Mouse (Mus musculus): ENCODE data around the gene 1700016K19Rik. TPM values are rescaled to one million over a fixed set of nuclear protein-coding genes. Genes with fewer than 3 reads are reported as not detected.
"Not testable (repeated sequence)": the region's sequence is repeated elsewhere in the genome, so short reads cannot be mapped to it uniquely, and the experiment has no call there.

Gene 1700016K19Rik
- polyA plus RNA-seq, 1 experiment from 2014 or later: 3.0 TPM

DNA sequence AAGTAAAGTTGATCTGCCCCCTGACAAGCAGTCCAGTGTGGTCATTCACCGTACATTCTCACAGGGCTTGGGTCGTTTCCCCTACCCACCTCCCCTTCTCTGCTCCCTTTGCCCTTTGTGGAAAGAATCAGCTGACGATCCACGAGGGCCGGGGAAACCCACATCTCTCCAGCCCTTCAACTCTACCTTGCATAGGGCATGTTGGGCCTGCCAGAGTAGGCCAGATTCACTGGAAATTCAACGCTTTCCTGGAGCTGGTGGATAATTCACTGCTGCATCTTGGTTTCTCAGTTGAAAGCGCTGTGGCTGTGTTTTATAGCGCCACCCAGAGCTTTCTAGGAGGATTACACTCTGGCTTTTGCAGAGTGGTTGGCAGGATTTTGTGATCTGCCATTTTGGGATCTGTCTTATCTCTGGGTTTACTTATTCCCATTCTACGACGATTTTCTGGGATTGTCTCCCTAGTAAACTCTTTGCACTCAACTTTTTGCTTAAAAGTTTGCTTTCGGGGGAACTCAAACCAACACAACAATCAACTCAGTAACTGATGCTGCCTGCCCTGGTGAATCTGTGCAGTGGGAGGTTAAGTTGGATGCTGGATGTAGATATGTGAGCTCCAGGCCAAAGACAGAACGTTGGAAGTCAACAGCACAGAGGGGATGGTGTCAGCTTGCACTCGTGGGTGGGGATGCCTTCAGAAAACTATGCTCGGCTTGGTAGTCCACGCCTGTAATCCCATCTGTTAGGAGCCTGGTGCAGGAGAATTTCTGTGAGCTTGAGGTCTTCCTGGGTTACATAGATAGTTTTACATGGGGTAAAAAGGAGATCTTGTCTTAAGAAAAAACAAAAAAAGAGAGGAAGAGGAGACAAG lies 8.5 kb upstream of the 1700016K19Rik start:
- no peak overlapping the region for H3K27ac ChIP-seq
- no peaks in the 10 kb centered on the region for H3K9me3 ChIP-seq
- no peak overlapping the region for H3K4me2 ChIP-seq
- no peak overlapping the region for H3K9ac ChIP-seq
- no peaks in the 10 kb centered on the region for H3K27me3 ChIP-seq (replicated peaks)
- no peaks in the 10 kb centered on the region for H3K4me1 ChIP-seq
- no peak for ATAC-seq (ENCODE audit: insufficient read depth, low FRiP score, low read depth)
- no peak overlapping the region for H3K4me3 ChIP-seq (replicated peaks)
- H3K36me3 ChIP-seq: no peaks in the 10 kb centered on the region
- WGBS: 73% methylated on average over 15 of the region's 15 CpGs

GRCm38 (mm10) chr11:75991911-75992310 lies 7.8 kb upstream of the 1700016K19Rik start:
- Histone ChIP-seq H3K9me3 (no peaks in the 10 kb centered on the region), H3K9ac (no peak overlapping the region), H3K27ac (no peak overlapping the region), H3K4me1 (no peaks in the 10 kb centered on the region), H3K4me2 (no peak overlapping the region), H3K4me3 (replicated peaks) (no peak overlapping the region), H3K27me3 (replicated peaks) (no peaks in the 10 kb centered on the region), H3K36me3 (no peaks in the 10 kb centered on the region)
- WGBS: 87% methylated on average over 8 of the region's 8 CpGs
- ATAC-seq (ENCODE audit: insufficient read depth, low FRiP score, low read depth): no peak

DNA sequence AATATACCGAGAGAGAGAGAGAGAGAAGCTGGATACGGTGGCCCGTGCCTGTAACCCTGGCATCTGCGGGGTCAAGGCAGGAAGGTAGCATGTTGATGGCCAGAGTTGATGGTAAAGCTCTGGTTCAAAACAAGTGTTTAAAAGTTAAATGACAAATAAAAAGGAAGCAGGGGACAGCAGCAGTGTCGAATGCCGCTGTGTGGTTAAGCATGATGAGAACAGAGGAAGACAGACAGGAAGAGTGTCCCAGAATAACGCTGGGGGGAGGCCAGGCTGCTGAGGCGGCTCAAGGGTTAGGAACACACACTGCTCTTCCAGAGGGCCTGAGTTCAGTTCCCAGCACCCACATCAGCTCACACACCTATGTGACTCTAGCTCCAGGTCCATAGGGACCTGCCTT lies 7.2 kb upstream of the 1700016K19Rik start:
- Histone ChIP-seq H3K9ac (no peak overlapping the region), H3K27ac (no peak overlapping the region), H3K27me3 (replicated peaks) (no peaks in the 10 kb centered on the region), H3K9me3 (no peaks in the 10 kb centered on the region), H3K4me1 (no peaks in the 10 kb centered on the region), H3K4me3 (replicated peaks) (no peak overlapping the region), H3K36me3 (no peaks in the 10 kb centered on the region), H3K4me2 (no peak overlapping the region)
- ATAC-seq (ENCODE audit: insufficient read depth, low FRiP score, low read depth): no peak
- 80% methylated on average over 8 of the region's 8 CpGs for WGBS

GRCm38 (mm10) chr11:75994357-75994756 lies 5.4 kb upstream of the 1700016K19Rik start:
- Histone ChIP-seq H3K4me2 (no peak overlapping the region), H3K9ac (no peak overlapping the region), H3K9me3 (no peaks in the 10 kb centered on the region), H3K27ac (no peak overlapping the region), H3K4me1 (no peaks in the 10 kb centered on the region), H3K27me3 (replicated peaks) (no peaks in the 10 kb centered on the region), H3K4me3 (replicated peaks) (no peak overlapping the region), H3K36me3 (no peaks in the 10 kb centered on the region)
- 45% methylated on average over 9 of the region's 9 CpGs for WGBS
- ATAC-seq (ENCODE audit: insufficient read depth, low FRiP score, low read depth): no peak

DNA sequence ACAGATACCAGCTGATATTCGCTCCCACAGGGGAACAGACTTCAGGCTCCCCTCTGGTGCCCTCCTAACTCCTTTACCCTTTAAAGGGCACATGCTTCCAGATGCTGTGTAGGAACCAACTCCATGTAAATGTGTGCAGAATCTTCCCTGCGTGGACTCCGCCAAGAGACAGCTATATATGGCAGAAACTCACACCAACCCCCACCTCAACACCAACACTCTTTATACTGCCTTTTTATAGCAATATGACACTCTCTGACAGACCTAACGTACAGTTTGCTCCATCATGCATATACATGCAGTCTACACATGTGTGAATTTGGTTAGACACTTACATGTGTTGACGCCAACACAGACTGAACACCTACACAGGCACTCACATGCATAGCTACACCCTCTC lies 989 bp downstream of the 1700016K19Rik start:
- 79% methylated on average over 5 of the region's 5 CpGs for WGBS
- Histone ChIP-seq H3K4me1 (no peaks in the 10 kb centered on the region), H3K27ac (no peak overlapping the region), H3K27me3 (replicated peaks) (no peaks in the 10 kb centered on the region), H3K4me3 (replicated peaks) (no peak overlapping the region), H3K36me3 (no peaks in the 10 kb centered on the region), H3K9me3 (no peaks in the 10 kb centered on the region), H3K4me2 (no peak overlapping the region; the same call in 1 of the 2 replicates), H3K9ac (no peak overlapping the region)
- no peak for ATAC-seq (ENCODE audit: insufficient read depth, low FRiP score, low read depth)

DNA sequence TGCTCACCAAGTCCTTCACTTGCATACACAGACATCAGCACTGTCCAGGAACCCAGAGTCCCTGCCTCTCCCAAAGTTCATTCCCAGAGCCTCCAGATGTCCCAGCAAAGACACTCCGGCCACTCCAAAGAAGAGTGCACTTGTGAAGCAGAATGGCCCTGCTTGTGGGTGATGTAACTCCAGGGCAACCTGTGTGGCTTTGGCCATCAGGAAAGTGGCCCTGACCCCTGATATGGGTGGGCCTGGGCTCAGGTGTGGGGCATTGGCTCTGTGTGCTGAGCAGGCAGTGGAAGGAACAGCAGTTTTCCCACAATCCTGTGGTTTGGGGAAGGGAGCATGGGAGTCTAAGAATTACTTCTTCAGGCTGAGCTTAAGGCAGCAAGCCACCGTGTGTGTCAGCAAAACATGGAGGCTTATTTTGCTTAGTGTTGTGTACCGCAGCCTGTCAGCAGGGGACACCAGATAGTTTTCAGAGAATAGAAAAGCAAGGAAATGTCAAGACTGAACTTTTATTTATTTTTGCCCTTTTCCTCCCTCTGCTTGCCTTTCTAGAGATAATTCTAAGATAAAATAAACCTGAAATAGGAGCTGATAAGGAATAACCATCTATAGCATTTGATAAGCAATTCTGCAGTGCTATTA lies 1.6 kb downstream of the 1700016K19Rik start:
- ATAC-seq (ENCODE audit: insufficient read depth, low FRiP score, low read depth): 0 out of 2 replicates have a peak, but pooled peaks have one; percentile 19

DNA sequence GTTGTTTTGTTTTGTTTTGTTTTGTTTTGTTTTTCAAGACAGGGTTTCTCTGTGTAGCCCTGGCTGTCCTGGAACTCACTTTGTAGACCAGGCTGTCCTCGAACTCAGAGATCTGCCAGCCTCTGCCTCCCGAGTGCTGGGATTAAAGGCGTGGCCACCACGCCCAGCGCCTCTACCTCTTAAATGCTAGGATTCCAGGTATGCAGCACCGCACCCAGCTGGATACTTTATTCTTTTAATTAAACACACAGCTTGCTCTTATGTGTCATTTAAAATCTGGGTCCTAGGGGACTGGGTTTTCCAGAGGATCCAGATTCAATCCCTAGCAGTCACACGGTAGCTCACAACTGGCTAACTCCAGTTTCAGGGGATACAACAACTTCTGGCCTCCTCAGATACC lies 4.6 kb downstream of the 1700016K19Rik start:
- ATAC-seq (ENCODE audit: insufficient read depth, low FRiP score, low read depth); H3K4me3 ChIP-seq (replicated peaks); H3K27ac ChIP-seq; H3K4me2 ChIP-seq; H3K4me1 ChIP-seq; H3K9ac ChIP-seq; H3K36me3 ChIP-seq; H3K27me3 ChIP-seq (replicated peaks); H3K9me3 ChIP-seq: not testable (repeated sequence)
- 87% methylated on average over 7 of the region's 7 CpGs for WGBS

More for the DNA sequence above, 1.6 kb downstream of the 1700016K19Rik start:
- Histone ChIP-seq H3K9ac (no peak overlapping the region), H3K4me1 (no peaks in the 10 kb centered on the region), H3K4me2 (no peak overlapping the region), H3K27me3 (replicated peaks) (no peaks in the 10 kb centered on the region), H3K36me3 (no peaks in the 10 kb centered on the region), H3K27ac (0 out of 2 replicates have a peak overlapping the region, but pooled peaks have one; percentile 40), H3K9me3 (no peaks in the 10 kb centered on the region), H3K4me3 (replicated peaks) (no peak overlapping the region)
- WGBS: 44% methylated on average over 3 of the region's 3 CpGs

- H3K36me3 ChIP-seq: no peaks in the 10 kb centered on the region
- H3K4me2 ChIP-seq: no peak overlapping the region
- H3K4me3 ChIP-seq (replicated peaks): no peak overlapping the region
- WGBS: 79% methylated on average over 2 of the region's 2 CpGs
- H3K4me1 ChIP-seq: peaks cover 4% of the 10 kb centered on the region; the same call in 1 of the 2 replicates
- no peak for ATAC-seq (ENCODE audit: insufficient read depth, low FRiP score, low read depth)
- no peak overlapping the region for H3K9ac ChIP-seq
- H3K9me3 ChIP-seq: no peaks in the 10 kb centered on the region
- H3K27me3 ChIP-seq (replicated peaks): no peaks in the 10 kb centered on the region
- H3K27ac ChIP-seq: no peak overlapping the region
Measured at GRCm38 (mm10) chr11:76008162-76008561, 8.4 kb downstream of the 1700016K19Rik start.

GRCm38 (mm10) chr11:76009101-76009500 lies 9.4 kb downstream of the 1700016K19Rik start:
- ATAC-seq (ENCODE audit: insufficient read depth, low FRiP score, low read depth): no peak

GRCm38 (mm10) chr11:76010838-76011624 lies 11.3 kb downstream of the 1700016K19Rik start:
- WGBS: 65% methylated on average over 9 of the region's 9 CpGs
- no peaks in the 10 kb centered on the region for H3K27me3 ChIP-seq (replicated peaks)
- no peak overlapping the region for H3K4me2 ChIP-seq
- peak; percentile 86 for ATAC-seq (ENCODE audit: insufficient read depth, low FRiP score, low read depth)
- H3K4me1 ChIP-seq: peaks cover 8% of the 10 kb centered on the region
- H3K4me3 ChIP-seq (replicated peaks): no peak overlapping the region
- no peaks in the 10 kb centered on the region for H3K9me3 ChIP-seq
- peak overlapping the region; percentile 61 for H3K27ac ChIP-seq
- no peak overlapping the region for H3K9ac ChIP-seq
- H3K36me3 ChIP-seq: no peaks in the 10 kb centered on the region

More at GRCm38 (mm10) chr11:76009101-76009500, 9.4 kb downstream of the 1700016K19Rik start:
- Histone ChIP-seq H3K4me3 (replicated peaks) (no peak overlapping the region), H3K27me3 (replicated peaks) (no peaks in the 10 kb centered on the region), H3K36me3 (no peaks in the 10 kb centered on the region), H3K9ac (no peak overlapping the region), H3K27ac (no peak overlapping the region), H3K9me3 (no peaks in the 10 kb centered on the region), H3K4me1 (peaks cover 4% of the 10 kb centered on the region; the same call in 1 of the 2 replicates), H3K4me2 (no peak overlapping the region)
- WGBS: 80% methylated on average over 6 of the region's 6 CpGs

DNA sequence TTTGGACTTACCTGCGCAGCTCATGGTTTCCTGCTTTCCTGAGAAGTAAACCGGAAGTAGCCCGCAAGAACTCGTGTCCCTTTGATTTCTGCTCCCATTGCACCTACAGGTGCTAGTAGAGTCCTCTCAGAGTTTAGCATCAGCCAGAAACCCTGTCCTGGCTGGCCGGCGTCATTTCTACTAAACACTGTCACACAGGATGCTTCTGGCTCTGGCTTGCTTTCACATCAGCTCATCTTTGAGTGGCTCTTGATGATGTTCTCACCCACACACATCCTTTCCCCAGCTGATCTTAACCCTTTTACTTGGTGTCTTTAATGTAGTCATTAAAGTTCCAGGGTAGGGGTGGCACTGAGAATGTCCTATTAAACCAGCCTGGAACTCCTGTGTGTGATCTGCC lies 15.5 kb downstream of the 1700016K19Rik start:
- 86% methylated on average over 6 of the region's 6 CpGs for whole genome bisulfite sequencing
- Histone ChIP-seq H3K9me3 (no peaks in the 10 kb centered on the region), H3K9ac (no peak overlapping the region), H3K4me2 (no peak overlapping the region), H3K27me3 (replicated peaks) (no peaks in the 10 kb centered on the region), H3K4me3 (replicated peaks) (no peak overlapping the region), H3K4me1 (peaks cover 8% of the 10 kb centered on the region), H3K27ac (no peak overlapping the region), H3K36me3 (no peaks in the 10 kb centered on the region)
- ATAC-seq (ENCODE audit: insufficient read depth, low FRiP score, low read depth): no peak
